Mouse (Mus musculus) neural tube, embryonic 14.5 days (tissue): ENCODE data around the gene Lrtm1. TPM values are rescaled to one million over a fixed set of nuclear protein-coding genes. Genes with fewer than 3 reads are reported as not detected.

ENCODE experiments used
- ATAC-seq: fragments of 200-750 bp; cut with Nextera tagmentation; 2 replicates; pipeline ENCODE4 v1.8.0; 2017; ENCODE audit warnings: low read depth, mild to moderate bottlenecking, moderate TSS enrichment, moderate library complexity
- H3K27ac ChIP-seq: fragments of 300-500 bp; sonication (generic); 2 replicates; pipeline ENCODE4 v1.5.1; 2014; ENCODE audit warnings: low read depth, mild to moderate bottlenecking, control low read depth, low read length, moderate library complexity, mixed read lengths
- H3K27me3 ChIP-seq: fragments of 300-500 bp; sonication (generic); 2 replicates; pipeline ENCODE4 v1.6.1; 2014; ENCODE audit warnings: low read length; ENCODE audit not compliant: control insufficient read depth, insufficient read depth
- H3K36me3 ChIP-seq: fragments of 300-500 bp; sonication (generic); 2 replicates; pipeline ENCODE4 v1.6.1; 2014; ENCODE audit warnings: low read length, mixed read lengths; ENCODE audit not compliant: control insufficient read depth, insufficient read depth
- H3K4me1 ChIP-seq: fragments of 300-500 bp; sonication (generic); 2 replicates; pipeline ENCODE4 v1.6.1; 2014; ENCODE audit warnings: low read length; ENCODE audit not compliant: control insufficient read depth, insufficient read depth
- H3K4me2 ChIP-seq: fragments of 300-500 bp; sonication (generic); 2 replicates; pipeline ENCODE4 v1.6.1; 2014; ENCODE audit warnings: mild to moderate bottlenecking, low read depth, low read length, control low read depth
- H3K4me3 ChIP-seq: fragments of 300-500 bp; sonication (generic); 2 replicates; pipeline ENCODE4 v1.5.1; 2014; ENCODE audit warnings: low read depth, low read length, control low read depth, mixed read lengths
- H3K9ac ChIP-seq: fragments of 300-500 bp; sonication (generic); replicated peaks from 2 replicates; pipeline ENCODE4 v1.6.1; 2014; ENCODE audit warnings: low read depth, mild to moderate bottlenecking, control low read depth, low read length, mixed read lengths
- H3K9me3 ChIP-seq: fragments of 300-500 bp; sonication (generic); 2 replicates; pipeline ENCODE4 v1.6.1; 2016; ENCODE audit warnings: low read length; ENCODE audit not compliant: control insufficient read depth
- WGBS: fragments of 180-500 bp; shearing (Covaris S2); extraction: QIAGEN DNeasy Blood & Tissue Kit; methylation state at CpG from one replicate; pipeline ENCODE4 v1.1.7; 2014; 5-methylcytosine and 5-hydroxymethylcytosine counted together
- polyA plus RNA-seq: library from polyadenylated mRNA; unstranded; fragments of >200 nt; fragmentation: Nextera tagmentation; extraction: Ambion mirVana; gene quantifications from 2 replicates; pipeline ENCODE4 v1.2.1, GENCODE M21; 2014

Lrtm1 gene
- polyA plus RNA-seq, 1 experiment from 2014 or later = 0.68 TPM

GRCm38 (mm10) chr14:29051951-29052835 lies 34.2 kb downstream of the Lrtm1 start:
- no peak overlapping the region for H3K9ac ChIP-seq
- H3K9me3 ChIP-seq = no peaks in the 10 kb centered on the region
- H3K27me3 ChIP-seq = no peaks in the 10 kb centered on the region
- H3K36me3 ChIP-seq = no peaks in the 10 kb centered on the region
- H3K4me2 ChIP-seq = no peak overlapping the region
- no peaks in the 10 kb centered on the region for H3K4me1 ChIP-seq
- no peak for ATAC-seq
- H3K4me3 ChIP-seq = no peak overlapping the region
- no peak overlapping the region for H3K27ac ChIP-seq
- 75% methylated on average over 16 of the region's 16 CpGs for WGBS

GRCm38 (mm10) chr14:29060679-29061078 lies 42.7 kb downstream of the Lrtm1 start:
- ATAC-seq = no peak
- no peaks in the 10 kb centered on the region for H3K36me3 ChIP-seq

GRCm38 (mm10) chr14:29061491-29061890 lies 43.5 kb downstream of the Lrtm1 start:
- no peak for ATAC-seq
- Histone ChIP-seq H3K36me3 (no peaks in the 10 kb centered on the region), H3K4me1 (no peaks in the 10 kb centered on the region), H3K27me3 (no peaks in the 10 kb centered on the region), H3K27ac (no peak overlapping the region), H3K4me3 (no peak overlapping the region), H3K9ac (no peak overlapping the region), H3K4me2 (no peak overlapping the region), H3K9me3 (no peaks in the 10 kb centered on the region)
- WGBS = 83% methylated on average over 1 of the region's 1 CpGs

More at GRCm38 (mm10) chr14:29060679-29061078, 42.7 kb downstream of the Lrtm1 start:
- H3K9ac ChIP-seq = no peak overlapping the region
- H3K9me3 ChIP-seq = no peaks in the 10 kb centered on the region
- H3K27me3 ChIP-seq = no peaks in the 10 kb centered on the region
- no peaks in the 10 kb centered on the region for H3K4me1 ChIP-seq
- no peak overlapping the region for H3K4me2 ChIP-seq
- H3K4me3 ChIP-seq = no peak overlapping the region
- H3K27ac ChIP-seq = no peak overlapping the region

DNA sequence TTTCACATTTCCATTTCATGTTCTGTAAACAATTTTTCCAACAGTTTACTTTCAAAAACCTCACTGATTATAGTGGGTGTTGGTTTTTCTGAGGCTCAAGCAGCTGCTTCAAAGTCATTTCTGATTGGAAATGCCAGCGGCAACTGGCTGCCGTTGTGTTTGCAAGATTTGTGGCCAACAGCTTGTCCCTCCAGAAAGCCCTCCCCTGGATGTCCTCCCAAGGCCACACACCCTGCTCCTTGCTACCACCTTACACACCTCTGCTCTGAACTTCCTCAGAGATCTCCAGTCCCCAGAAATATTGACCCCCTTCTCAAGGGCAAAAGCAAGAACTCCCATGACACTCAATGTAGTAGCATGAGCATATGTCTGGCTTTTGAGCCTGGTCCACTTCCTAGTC lies 44.7 kb downstream of the Lrtm1 start:
- Histone ChIP-seq H3K9ac (no peak overlapping the region), H3K4me1 (no peaks in the 10 kb centered on the region), H3K9me3 (no peaks in the 10 kb centered on the region), H3K4me3 (no peak overlapping the region), H3K36me3 (no peaks in the 10 kb centered on the region), H3K27me3 (no peaks in the 10 kb centered on the region), H3K4me2 (no peak overlapping the region), H3K27ac (no peak overlapping the region)
- WGBS = 90% methylated on average over 2 of the region's 2 CpGs
- ATAC-seq = no peak

GRCm38 (mm10) chr14:29073747-29074146 lies 55.7 kb downstream of the Lrtm1 start:
- no peak overlapping the region for H3K4me2 ChIP-seq
- no peaks in the 10 kb centered on the region for H3K36me3 ChIP-seq
- no peak overlapping the region for H3K9ac ChIP-seq
- WGBS = 66% methylated on average over 4 of the region's 4 CpGs
- no peak overlapping the region for H3K4me3 ChIP-seq
- H3K27me3 ChIP-seq = no peaks in the 10 kb centered on the region
- no peak overlapping the region for H3K27ac ChIP-seq
- no peak for ATAC-seq
- no peaks in the 10 kb centered on the region for H3K9me3 ChIP-seq
- H3K4me1 ChIP-seq = no peaks in the 10 kb centered on the region

DNA sequence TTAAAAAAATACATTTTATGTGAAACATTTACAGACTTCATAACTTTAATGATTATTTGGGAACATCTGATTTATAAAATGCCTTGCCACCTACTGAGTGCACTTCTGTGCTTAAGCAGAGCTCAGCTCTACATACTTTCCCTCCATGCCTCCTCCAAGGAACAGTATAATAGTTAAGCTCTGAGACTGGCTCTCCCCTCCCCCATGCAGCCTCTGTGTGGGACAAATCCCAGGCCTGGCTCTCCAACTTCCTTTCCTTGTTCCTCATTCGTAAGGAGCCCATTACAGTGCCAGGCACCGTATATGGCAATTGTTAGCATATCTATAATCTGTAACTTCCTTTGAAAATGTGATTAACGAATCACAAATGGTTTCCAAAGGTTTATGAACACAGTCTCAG lies 59.4 kb downstream of the Lrtm1 start:
- WGBS = 74% methylated on average over 3 of the region's 3 CpGs
- Histone ChIP-seq H3K36me3 (no peaks in the 10 kb centered on the region), H3K27me3 (no peaks in the 10 kb centered on the region), H3K27ac (no peak overlapping the region), H3K4me2 (no peak overlapping the region), H3K9ac (no peak overlapping the region), H3K9me3 (no peaks in the 10 kb centered on the region), H3K4me1 (no peaks in the 10 kb centered on the region), H3K4me3 (no peak overlapping the region)
- ATAC-seq = no peak

- no peak overlapping the region for H3K27ac ChIP-seq
- H3K27me3 ChIP-seq = no peaks in the 10 kb centered on the region
- WGBS = 86% methylated on average over 4 of the region's 4 CpGs
- H3K9me3 ChIP-seq = no peaks in the 10 kb centered on the region
- no peak overlapping the region for H3K9ac ChIP-seq
- H3K4me2 ChIP-seq = no peak overlapping the region
- no peak overlapping the region for H3K4me3 ChIP-seq
- H3K36me3 ChIP-seq = no peaks in the 10 kb centered on the region
- no peak for ATAC-seq
- no peaks in the 10 kb centered on the region for H3K4me1 ChIP-seq
These were observed 62.2 kb downstream of the Lrtm1 start for GRCm38 (mm10) chr14:29080228-29080627.

GRCm38 (mm10) chr14:29080630-29081029 lies 62.6 kb downstream of the Lrtm1 start:
- H3K27me3 ChIP-seq = no peaks in the 10 kb centered on the region
- no peak overlapping the region for H3K27ac ChIP-seq
- H3K4me2 ChIP-seq = no peak overlapping the region
- no peak overlapping the region for H3K4me3 ChIP-seq
- no peak overlapping the region for H3K9ac ChIP-seq
- no peaks in the 10 kb centered on the region for H3K36me3 ChIP-seq
- WGBS = 87% methylated on average over 4 of the region's 4 CpGs
- ATAC-seq = no peak
- no peaks in the 10 kb centered on the region for H3K9me3 ChIP-seq
- no peaks in the 10 kb centered on the region for H3K4me1 ChIP-seq

DNA sequence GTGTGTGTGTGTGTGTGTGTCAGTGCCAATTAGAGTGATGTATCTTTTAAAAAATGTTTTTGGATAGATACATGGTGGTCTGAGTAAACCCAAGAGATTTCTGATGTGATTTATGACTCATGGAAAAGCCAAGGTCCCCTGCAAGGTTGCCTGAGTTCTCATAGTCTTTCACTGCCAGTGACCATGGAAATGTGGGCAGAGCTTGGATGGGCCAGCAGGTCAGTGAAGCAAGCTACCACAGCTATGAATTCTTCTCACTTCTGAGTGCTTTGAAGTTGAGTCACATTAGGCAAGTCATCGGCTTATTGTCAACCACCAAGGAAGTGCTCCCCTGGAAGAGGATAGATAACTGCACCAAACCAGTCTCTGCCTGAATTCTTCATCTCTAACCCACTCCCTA lies 64.2 kb downstream of the Lrtm1 start:
- Histone ChIP-seq H3K4me3 (no peak overlapping the region), H3K9ac (no peak overlapping the region), H3K4me2 (no peak overlapping the region), H3K4me1 (no peaks in the 10 kb centered on the region), H3K36me3 (no peaks in the 10 kb centered on the region), H3K9me3 (no peaks in the 10 kb centered on the region), H3K27me3 (no peaks in the 10 kb centered on the region), H3K27ac (no peak overlapping the region)
- WGBS = 96% methylated on average over 1 of the region's 1 CpGs
- no peak for ATAC-seq
